Mouse (Mus musculus): ENCODE measurements around the gene Hist1h2bb. TPM values are rescaled to one million over a fixed set of nuclear protein-coding genes. Genes with fewer than 3 reads are reported as not detected.
A peak's percentile ranks its signal among the peaks of the same experiment; 100 is the strongest.

The Hist1h2bb gene
- polyA plus RNA-seq, 1 experiment from 2014 or later: 5.6 TPM

DNA sequence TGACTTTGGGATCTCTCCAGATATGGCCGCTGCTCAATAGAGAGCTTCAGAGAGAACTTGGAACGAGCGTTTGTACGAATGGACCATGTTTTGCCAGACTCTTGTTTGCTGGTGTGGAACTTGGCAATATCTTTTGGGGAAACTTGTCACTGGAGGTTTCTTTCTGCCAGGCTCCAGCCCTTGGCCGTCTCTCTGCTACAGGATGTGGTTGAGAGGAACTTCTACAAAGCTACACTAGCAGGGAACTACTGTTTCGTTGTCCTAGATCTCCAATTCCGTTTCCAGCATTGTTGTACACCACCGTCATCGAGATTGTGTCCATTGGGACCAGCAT lies 17.4 kb upstream of the Hist1h2bb start:
- H3K4me1 ChIP-seq (replicated peaks): peaks cover 53% of the 10 kb centered on the region
- H3K4me3 ChIP-seq (replicated peaks): no peak overlapping the region
- H3K9ac ChIP-seq: no peak overlapping the region
- H3K4me2 ChIP-seq: no peak overlapping the region
- no peak for ATAC-seq (ENCODE audit: insufficient read depth)
- WGBS (ENCODE audit: insufficient replicate concordance): 44% methylated on average over 9 of the region's 9 CpGs
- no peaks in the 10 kb centered on the region for H3K36me3 ChIP-seq (replicated peaks)
- H3K9me3 ChIP-seq (replicated peaks): no peaks in the 10 kb centered on the region
- H3K27me3 ChIP-seq: no peaks in the 10 kb centered on the region
- peak overlapping the region; percentile 53 for H3K27ac ChIP-seq (replicated peaks)

- no peak overlapping the region for H3K4me3 ChIP-seq (replicated peaks)
- no peak for ATAC-seq (ENCODE audit: insufficient read depth)
- peaks cover 47% of the 10 kb centered on the region for H3K4me1 ChIP-seq (replicated peaks)
- no peak overlapping the region for H3K4me2 ChIP-seq
- no peaks in the 10 kb centered on the region for H3K27me3 ChIP-seq
- H3K9me3 ChIP-seq (replicated peaks): no peaks in the 10 kb centered on the region
- no peak overlapping the region for H3K9ac ChIP-seq
- WGBS (ENCODE audit: insufficient replicate concordance): 77% methylated on average over 5 of the region's 5 CpGs
- peak overlapping the region; percentile 53; the same call in 1 of the 2 replicates for H3K27ac ChIP-seq (replicated peaks)
- no peaks in the 10 kb centered on the region for H3K36me3 ChIP-seq (replicated peaks)
Measured at GRCm38 (mm10) chr13:23729706-23730105, 16.8 kb upstream of the Hist1h2bb start.

GRCm38 (mm10) chr13:23730479-23730878 lies 16.1 kb upstream of the Hist1h2bb start:
- Histone ChIP-seq H3K27me3 (no peaks in the 10 kb centered on the region), H3K9ac (peak overlapping the region; percentile 18; the same call in 1 of the 2 replicates), H3K4me3 (replicated peaks) (no peak overlapping the region), H3K36me3 (replicated peaks) (no peaks in the 10 kb centered on the region), H3K4me2 (peak overlapping the region; percentile 29), H3K9me3 (replicated peaks) (no peaks in the 10 kb centered on the region), H3K4me1 (replicated peaks) (peaks cover 41% of the 10 kb centered on the region), H3K27ac (replicated peaks) (0 out of 2 replicates have a peak overlapping the region, but pooled peaks have one; percentile 51)
- peak; percentile 66 for ATAC-seq (ENCODE audit: insufficient read depth)
- 46% methylated on average over 8 of the region's 8 CpGs for WGBS (ENCODE audit: insufficient replicate concordance)

GRCm38 (mm10) chr13:23732156-23732804 lies 14.3 kb upstream of the Hist1h2bb start:
- H3K27ac ChIP-seq (replicated peaks): no peak overlapping the region
- H3K36me3 ChIP-seq (replicated peaks): no peaks in the 10 kb centered on the region
- 22% methylated on average over 8 of the region's 8 CpGs for WGBS (ENCODE audit: insufficient replicate concordance)
- H3K27me3 ChIP-seq: no peaks in the 10 kb centered on the region
- no peak overlapping the region for H3K4me2 ChIP-seq
- no peak overlapping the region for H3K4me3 ChIP-seq (replicated peaks)
- no peak for ATAC-seq (ENCODE audit: insufficient read depth)
- no peaks in the 10 kb centered on the region for H3K9me3 ChIP-seq (replicated peaks)
- H3K9ac ChIP-seq: no peak overlapping the region
- peaks cover 30% of the 10 kb centered on the region for H3K4me1 ChIP-seq (replicated peaks)

GRCm38 (mm10) chr13:23737091-23737490 lies 9.4 kb upstream of the Hist1h2bb start:
- Histone ChIP-seq H3K4me2 (no peak overlapping the region), H3K4me3 (replicated peaks) (no peak overlapping the region), H3K36me3 (replicated peaks) (no peaks in the 10 kb centered on the region), H3K4me1 (replicated peaks) (peaks cover 23% of the 10 kb centered on the region), H3K9me3 (replicated peaks) (no peaks in the 10 kb centered on the region), H3K27ac (replicated peaks) (peak overlapping the region; percentile 48; the same call in 1 of the 2 replicates), H3K27me3 (no peaks in the 10 kb centered on the region), H3K9ac (no peak overlapping the region)
- WGBS (ENCODE audit: insufficient replicate concordance): 84% methylated on average over 5 of the region's 5 CpGs
- ATAC-seq (ENCODE audit: insufficient read depth): no peak

- peaks cover 30% of the 10 kb centered on the region for H3K4me1 ChIP-seq (replicated peaks)
- H3K27ac ChIP-seq (replicated peaks): peak overlapping the region; percentile 100
- ATAC-seq (ENCODE audit: insufficient read depth): no peak
- H3K9me3 ChIP-seq (replicated peaks): no peaks in the 10 kb centered on the region
- peak overlapping the region; percentile 81 for H3K4me2 ChIP-seq
- no peaks in the 10 kb centered on the region for H3K36me3 ChIP-seq (replicated peaks)
- H3K4me3 ChIP-seq (replicated peaks): peak overlapping the region; percentile 60
- WGBS (ENCODE audit: insufficient replicate concordance): 19% methylated on average over 4 of the region's 4 CpGs
- H3K9ac ChIP-seq: peak overlapping the region; percentile 87; the same call in 1 of the 2 replicates
- no peaks in the 10 kb centered on the region for H3K27me3 ChIP-seq
Measured at GRCm38 (mm10) chr13:23738041-23738440, 8.5 kb upstream of the Hist1h2bb start.

GRCm38 (mm10) chr13:23738677-23739068 lies 7.9 kb upstream of the Hist1h2bb start, which contains the start of gene Hist1h1c:
Hist1h1c (plus strand) TSS chr13:23738808.
- peak within 1 kb of the TSS; percentile 81 for H3K4me2 ChIP-seq
- H3K27me3 ChIP-seq: no peaks in the 10 kb centered on the region
- ATAC-seq (ENCODE audit: insufficient read depth): peak; percentile 77
- no peaks in the 10 kb centered on the region for H3K9me3 ChIP-seq (replicated peaks)
- H3K27ac ChIP-seq (replicated peaks): peak within 1 kb of the TSS; percentile 100
- H3K36me3 ChIP-seq (replicated peaks): no peaks in the 10 kb centered on the region
- H3K4me3 ChIP-seq (replicated peaks): peak within 1 kb of the TSS; percentile 60
- H3K4me1 ChIP-seq (replicated peaks): peaks cover 34% of the 10 kb centered on the region
- 1% methylated on average over 38 of the region's 38 CpGs for WGBS (ENCODE audit: insufficient replicate concordance)
- peak within 1 kb of the TSS; percentile 87 for H3K9ac ChIP-seq

GRCm38 (mm10) chr13:23739069-23739921 lies 7.2 kb upstream of the Hist1h2bb start:
- under 1% methylated on average over 39 of the region's 39 CpGs for WGBS (ENCODE audit: insufficient replicate concordance)
- Histone ChIP-seq H3K4me3 (replicated peaks) (peak overlapping the region; percentile 60), H3K4me1 (replicated peaks) (peaks cover 35% of the 10 kb centered on the region), H3K9me3 (replicated peaks) (no peaks in the 10 kb centered on the region), H3K9ac (peak overlapping the region; percentile 87), H3K27me3 (no peaks in the 10 kb centered on the region), H3K36me3 (replicated peaks) (no peaks in the 10 kb centered on the region), H3K27ac (replicated peaks) (peak overlapping the region; percentile 100), H3K4me2 (peak overlapping the region; percentile 81)
- peak; percentile 81 for ATAC-seq (ENCODE audit: insufficient read depth)

- H3K36me3 ChIP-seq (replicated peaks): no peaks in the 10 kb centered on the region
- H3K9ac ChIP-seq: peak overlapping the region; percentile 87
- H3K4me3 ChIP-seq (replicated peaks): peak overlapping the region; percentile 60
- H3K27ac ChIP-seq (replicated peaks): peak overlapping the region; percentile 100
- no peaks in the 10 kb centered on the region for H3K9me3 ChIP-seq (replicated peaks)
- H3K4me1 ChIP-seq (replicated peaks): peaks cover 39% of the 10 kb centered on the region
- under 1% methylated on average over 14 of the region's 14 CpGs for WGBS (ENCODE audit: insufficient replicate concordance)
- peak overlapping the region; percentile 81 for H3K4me2 ChIP-seq
- H3K27me3 ChIP-seq: no peaks in the 10 kb centered on the region
- no peak for ATAC-seq (ENCODE audit: insufficient read depth)
Measured at GRCm38 (mm10) chr13:23739922-23740252, 6.6 kb upstream of the Hist1h2bb start.

DNA sequence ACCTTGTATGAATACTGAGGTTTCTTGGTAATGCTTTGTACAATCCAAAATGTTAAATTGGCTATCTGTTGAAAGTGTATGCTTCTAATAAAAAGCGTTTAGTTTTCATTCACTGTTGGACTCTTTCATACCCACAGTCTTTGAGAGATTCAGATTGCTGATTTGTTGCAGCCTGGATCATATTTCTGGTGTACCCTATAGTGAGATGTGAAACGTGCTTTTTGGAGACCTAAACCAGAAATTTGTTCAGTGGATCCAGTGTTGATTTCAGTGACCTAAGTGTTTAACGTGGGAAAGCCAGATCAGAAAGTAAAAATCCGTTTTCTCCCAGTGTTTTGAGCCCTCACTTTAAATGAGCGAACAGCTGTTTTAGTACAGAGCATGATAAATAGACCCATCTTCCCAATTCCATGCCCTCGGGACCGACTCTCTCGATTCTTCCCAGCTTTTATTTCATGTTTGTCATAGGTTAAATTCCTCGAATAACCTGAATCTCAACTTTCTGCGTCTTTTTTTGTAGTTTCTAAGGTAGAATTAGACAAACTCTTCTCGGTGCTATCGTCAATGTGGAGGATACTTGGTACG lies 6.2 kb upstream of the Hist1h2bb start:
- H3K27ac ChIP-seq (replicated peaks): peak overlapping the region; percentile 100
- peak overlapping the region; percentile 60 for H3K4me3 ChIP-seq (replicated peaks)
- no peak for ATAC-seq (ENCODE audit: insufficient read depth)
- peak overlapping the region; percentile 87 for H3K9ac ChIP-seq
- no peaks in the 10 kb centered on the region for H3K27me3 ChIP-seq
- WGBS (ENCODE audit: insufficient replicate concordance): 16% methylated on average over 13 of the region's 13 CpGs
- H3K36me3 ChIP-seq (replicated peaks): no peaks in the 10 kb centered on the region
- H3K4me2 ChIP-seq: peak overlapping the region; percentile 81
- no peaks in the 10 kb centered on the region for H3K9me3 ChIP-seq (replicated peaks)
- peaks cover 39% of the 10 kb centered on the region for H3K4me1 ChIP-seq (replicated peaks)

DNA sequence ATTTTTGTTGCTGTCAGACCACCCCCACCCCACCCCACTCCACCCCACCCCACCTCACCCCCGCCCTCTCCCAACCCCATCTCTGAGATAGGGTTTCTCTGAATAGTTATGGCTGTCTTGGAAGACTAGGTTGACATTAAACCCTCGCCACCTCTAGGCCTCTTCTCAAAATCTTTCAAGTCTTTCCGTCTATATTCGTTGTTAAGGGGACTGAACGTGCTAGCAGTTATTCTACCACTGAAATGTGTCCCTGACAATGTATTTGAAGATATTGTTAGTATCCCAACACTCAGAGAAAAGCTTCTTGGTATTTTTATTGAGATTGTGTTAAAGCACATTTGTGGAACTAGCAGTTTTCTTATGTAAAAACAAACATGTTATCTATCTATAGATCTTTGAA lies 5.6 kb upstream of the Hist1h2bb start:
- ATAC-seq (ENCODE audit: insufficient read depth): no peak
- no peaks in the 10 kb centered on the region for H3K36me3 ChIP-seq (replicated peaks)
- H3K9ac ChIP-seq: peak overlapping the region; percentile 87
- peak overlapping the region; percentile 100 for H3K27ac ChIP-seq (replicated peaks)
- no peaks in the 10 kb centered on the region for H3K27me3 ChIP-seq
- peak overlapping the region; percentile 60 for H3K4me3 ChIP-seq (replicated peaks)
- H3K4me1 ChIP-seq (replicated peaks): peaks cover 39% of the 10 kb centered on the region
- no peaks in the 10 kb centered on the region for H3K9me3 ChIP-seq (replicated peaks)
- WGBS (ENCODE audit: insufficient replicate concordance): 25% methylated on average over 5 of the region's 5 CpGs
- H3K4me2 ChIP-seq: peak overlapping the region; percentile 81
